Mouse (Mus musculus) erythroblast, embryonic 14.5 days (primary cell): ENCODE data around the gene Cnr2. TPM values are rescaled to one million over a fixed set of nuclear protein-coding genes. Genes with fewer than 3 reads are reported as not detected.

ENCODE experiments used
- H3K27me3 ChIP-seq: 2 replicates; pipeline ENCODE4 v1.6.1; 2012; ENCODE audit warnings: inconsistent platforms; ENCODE audit not compliant: control insufficient read depth
- H3K36me3 ChIP-seq: 2 replicates; pipeline ENCODE4 v1.6.1; 2012; ENCODE audit warnings: mild to moderate bottlenecking, inconsistent platforms; ENCODE audit not compliant: control insufficient read depth
- H3K4me1 ChIP-seq: 2 replicates; pipeline ENCODE4 v1.6.1; 2012; ENCODE audit warnings: inconsistent platforms; ENCODE audit not compliant: control insufficient read depth
- H3K4me3 ChIP-seq: replicated peaks from 2 replicates; pipeline ENCODE3; 2012; ENCODE audit warnings: moderate library complexity, mild to moderate bottlenecking, inconsistent platforms
- H3K9me3 ChIP-seq: 2 replicates; pipeline ENCODE4 v1.6.1; 2012; ENCODE audit warnings: low read length, inconsistent platforms, mixed read lengths; ENCODE audit not compliant: control insufficient read depth
- GATA1 ChIP-seq: IDR thresholded peaks from 2 replicates; pipeline ENCODE4 v1.6.1; 2012; ENCODE audit warnings: low read length, inconsistent platforms, mixed read lengths
- TAL1 ChIP-seq: IDR thresholded peaks from 3 replicates; pipeline ENCODE4 v1.6.1; 2012; ENCODE audit warnings: low read length, inconsistent platforms, mixed read lengths
- polyA plus RNA-seq: library from polyadenylated mRNA; stranded (reverse); fragments of >175 nt; gene quantifications from 2 replicates; pipeline ENCODE4 v1.2.3, GENCODE M21; 2012

Cnr2 gene
- polyA plus RNA-seq, 1 experiment, result not detected

GRCm38 (mm10) chr4:135949911-135950310, 54.7 kb downstream of the Cnr2 start:
- Histone ChIP-seq H3K4me1 (peaks cover 58% of the 10 kb centered on the region), H3K9me3 (peaks cover 16% of the 10 kb centered on the region), H3K27me3 (no peaks in the 10 kb centered on the region), H3K4me3 (no peak overlapping the region), H3K36me3 (peaks cover 61% of the 10 kb centered on the region)
- TF ChIP-seq TAL1 (no peak), GATA1 (no peak)

- H3K36me3 ChIP-seq, result peaks cover 65% of the 10 kb centered on the region
Observed at GRCm38 (mm10) chr4:135950365-135950764, 55.2 kb downstream of the Cnr2 start.

GRCm38 (mm10) chr4:135951505-135951904, 56.3 kb downstream of the Cnr2 start:
- H3K4me1 ChIP-seq, result peaks cover 48% of the 10 kb centered on the region
- H3K4me3 ChIP-seq, result no peak overlapping the region
- no peak for TF ChIP-seq TAL1
- H3K36me3 ChIP-seq, result peaks cover 77% of the 10 kb centered on the region
- H3K9me3 ChIP-seq, result peaks cover 16% of the 10 kb centered on the region
- H3K27me3 ChIP-seq, result no peaks in the 10 kb centered on the region

More at GRCm38 (mm10) chr4:135950365-135950764, 55.2 kb downstream of the Cnr2 start:
- peaks cover 57% of the 10 kb centered on the region for H3K4me1 ChIP-seq
- H3K27me3 ChIP-seq, result no peaks in the 10 kb centered on the region
- H3K4me3 ChIP-seq, result no peak overlapping the region
- TF ChIP-seq TAL1 (no peak), GATA1 (no peak)
- H3K9me3 ChIP-seq, result peaks cover 16% of the 10 kb centered on the region

GRCm38 (mm10) chr4:135953179-135953578, 58.0 kb downstream of the Cnr2 start:
- Histone ChIP-seq H3K27me3 (no peaks in the 10 kb centered on the region), H3K4me3 (no peak overlapping the region), H3K9me3 (peaks cover 16% of the 10 kb centered on the region), H3K4me1 (peaks cover 34% of the 10 kb centered on the region), H3K36me3 (peaks cover 87% of the 10 kb centered on the region)
- TF ChIP-seq TAL1, result no peak
- TF ChIP-seq GATA1, result no peak

DNA sequence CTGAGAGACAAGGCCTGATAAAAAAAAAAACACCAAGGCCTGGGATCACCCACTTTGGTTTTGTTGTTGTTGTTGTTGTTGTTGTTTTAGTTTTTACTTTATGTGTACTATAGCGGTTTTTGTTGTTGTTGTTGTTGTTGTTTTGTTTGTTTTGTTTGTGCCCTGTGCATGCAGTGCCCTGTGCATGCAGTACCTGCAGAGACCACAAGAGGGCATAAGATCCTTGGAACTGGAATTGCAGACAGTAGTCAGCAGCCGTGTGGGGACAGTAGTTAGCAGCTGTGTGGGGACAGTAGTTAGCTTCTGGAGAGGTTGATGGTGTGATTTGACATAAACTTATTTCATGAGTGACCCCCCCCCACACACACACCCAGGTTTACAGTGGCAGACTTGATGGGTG, 59.0 kb downstream of the Cnr2 start:
- no peak for TF ChIP-seq GATA1
- TF ChIP-seq TAL1, result no peak
- no peaks in the 10 kb centered on the region for H3K27me3 ChIP-seq
- H3K36me3 ChIP-seq, result peaks cover 89% of the 10 kb centered on the region
- peaks cover 16% of the 10 kb centered on the region for H3K9me3 ChIP-seq
- H3K4me3 ChIP-seq, result no peak overlapping the region
- H3K4me1 ChIP-seq, result peaks cover 28% of the 10 kb centered on the region

- TF ChIP-seq TAL1 (no peak), GATA1 (no peak)
- no peak overlapping the region for H3K4me3 ChIP-seq
- H3K9me3 ChIP-seq, result peaks cover 16% of the 10 kb centered on the region
- peaks cover 27% of the 10 kb centered on the region for H3K4me1 ChIP-seq
- peaks cover 93% of the 10 kb centered on the region for H3K36me3 ChIP-seq
- H3K27me3 ChIP-seq, result no peaks in the 10 kb centered on the region
Observed at GRCm38 (mm10) chr4:135955886-135956285, 60.7 kb downstream of the Cnr2 start.

DNA sequence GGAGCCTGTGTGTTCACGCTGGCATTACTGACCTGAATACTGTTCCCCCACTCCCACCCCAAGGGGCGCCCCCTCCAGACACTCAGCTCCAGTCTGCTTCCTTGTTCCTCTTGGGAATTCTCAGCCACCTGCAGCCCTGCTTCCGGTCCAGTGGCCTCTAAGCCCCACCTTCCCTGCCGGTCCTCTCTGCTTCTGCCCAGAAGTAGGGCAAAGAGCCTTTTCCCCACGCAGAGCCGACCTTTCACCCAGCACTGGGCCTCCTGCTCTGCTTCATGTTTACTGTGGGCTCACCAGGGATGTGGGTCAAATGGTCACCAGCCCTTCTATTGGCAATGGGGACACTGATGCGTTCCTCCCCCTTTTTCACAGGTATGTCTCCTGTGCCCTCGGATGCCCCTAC, 63.2 kb downstream of the Cnr2 start:
- peaks cover 35% of the 10 kb centered on the region for H3K4me1 ChIP-seq
- peaks cover 86% of the 10 kb centered on the region for H3K36me3 ChIP-seq
- no peak overlapping the region for H3K4me3 ChIP-seq
- H3K9me3 ChIP-seq, result no peaks in the 10 kb centered on the region
- TF ChIP-seq TAL1, result no peak
- no peak for TF ChIP-seq GATA1
- no peaks in the 10 kb centered on the region for H3K27me3 ChIP-seq

DNA sequence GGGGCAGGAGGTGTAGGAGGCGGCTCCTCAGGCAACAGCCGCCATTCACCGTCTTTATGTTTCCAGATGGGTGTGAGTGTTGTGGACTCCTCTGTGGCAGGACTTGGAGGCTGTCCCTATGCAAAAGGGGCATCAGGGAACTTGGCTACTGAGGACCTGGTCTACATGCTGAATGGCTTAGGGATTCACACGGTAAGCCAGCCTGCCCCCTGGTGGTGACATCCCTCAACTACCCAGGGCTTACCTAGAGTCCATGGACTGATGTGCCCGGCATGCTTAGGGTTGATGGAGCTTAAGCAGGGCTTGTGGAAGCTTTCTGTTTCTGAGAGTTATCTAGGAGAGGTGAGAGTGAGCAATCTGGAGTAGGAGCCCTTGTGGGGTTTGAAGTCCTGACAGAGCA, 65.5 kb downstream of the Cnr2 start:
- no peak overlapping the region for H3K4me3 ChIP-seq
- no peak for TF ChIP-seq GATA1
- TF ChIP-seq TAL1, result no peak
- H3K9me3 ChIP-seq, result no peaks in the 10 kb centered on the region
- peaks cover 72% of the 10 kb centered on the region for H3K36me3 ChIP-seq
- peaks cover 47% of the 10 kb centered on the region for H3K4me1 ChIP-seq
- H3K27me3 ChIP-seq, result no peaks in the 10 kb centered on the region

DNA sequence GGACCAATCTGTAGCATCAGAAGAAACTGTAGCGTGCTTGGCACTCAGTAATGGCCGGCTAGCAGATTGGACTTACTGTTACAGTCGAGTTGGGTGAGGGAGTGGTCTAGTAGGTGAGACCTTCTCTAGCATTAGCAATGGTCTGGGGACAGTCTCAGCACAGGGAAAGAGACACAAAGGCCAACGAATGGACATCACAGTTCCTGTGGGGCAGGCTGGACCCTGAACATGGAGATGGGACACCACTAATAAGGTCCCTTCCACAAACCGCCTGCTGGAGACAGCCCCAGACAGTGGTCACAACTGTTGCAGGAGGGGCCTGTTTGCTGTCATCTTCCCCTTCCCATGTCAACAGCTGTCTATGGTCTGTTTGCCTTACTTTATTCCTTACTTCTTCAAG, 66.5 kb downstream of the Cnr2 start:
- no peak for TF ChIP-seq TAL1
- no peak for TF ChIP-seq GATA1
- H3K27me3 ChIP-seq, result no peaks in the 10 kb centered on the region
- H3K36me3 ChIP-seq, result peaks cover 72% of the 10 kb centered on the region
- no peak overlapping the region for H3K4me3 ChIP-seq
- no peaks in the 10 kb centered on the region for H3K9me3 ChIP-seq
- peaks cover 52% of the 10 kb centered on the region for H3K4me1 ChIP-seq

DNA sequence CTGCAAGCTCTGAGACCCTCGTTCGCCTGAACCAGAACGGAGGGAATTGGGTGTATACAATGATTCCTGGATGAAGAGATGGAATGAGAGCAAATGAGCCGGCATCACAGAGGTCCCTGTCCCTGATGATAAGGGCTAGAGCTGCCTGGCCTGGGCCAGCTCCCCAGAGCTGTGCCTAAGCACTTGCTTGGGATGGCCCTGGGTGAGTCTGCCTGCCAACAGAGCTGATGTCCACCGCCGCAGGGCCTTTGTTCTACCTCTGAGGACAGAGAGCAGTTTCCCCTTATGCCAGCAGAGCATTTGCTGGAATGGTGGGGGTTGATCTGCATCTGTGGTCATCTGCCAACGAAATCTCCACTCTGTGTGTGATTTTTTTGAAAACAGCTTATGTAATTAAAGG, 67.0 kb downstream of the Cnr2 start:
- Histone ChIP-seq H3K36me3 (peaks cover 75% of the 10 kb centered on the region), H3K4me1 (peaks cover 52% of the 10 kb centered on the region), H3K9me3 (no peaks in the 10 kb centered on the region), H3K4me3 (peak overlapping the region; percentile 73), H3K27me3 (no peaks in the 10 kb centered on the region)
- no peak for TF ChIP-seq GATA1
- TF ChIP-seq TAL1, result no peak
